Mouse (Mus musculus) CH12.LX (cell line): Measurements from ENCODE around the gene Slc37a3. TPM values are rescaled to one million over a fixed set of nuclear protein-coding genes. Genes with fewer than 3 reads are reported as not detected.

ENCODE experiments used
- DNase-seq: peaks from one replicate; pipeline ENCODE4 v3.0.0-alpha.2; 2013; ENCODE audit errors: extremely low read depth
- H3K27ac ChIP-seq: 2 replicates; pipeline ENCODE4 v1.5.1; 2012; ENCODE audit warnings: low read depth, mild to moderate bottlenecking, control low read depth, moderate library complexity; ENCODE audit not compliant: insufficient read depth
- H3K27me3 ChIP-seq: replicated peaks from 2 replicates; pipeline ENCODE3; 2012; ENCODE audit warnings: inconsistent platforms
- H3K36me3 ChIP-seq, 2 experiments: replicated peaks in 1 of 2; 2 replicates each; pipeline versions ENCODE3 to v1.6.1; 2012; ENCODE audit warnings: inconsistent platforms in 1 of 2, low read length in 1 of 2, mild to moderate bottlenecking in 1 of 2, mixed read lengths in 1 of 2, moderate library complexity in 1 of 2; ENCODE audit not compliant: control insufficient read depth in 1 of 2, insufficient read depth in 1 of 2
- H3K4me1 ChIP-seq, 2 experiments: 2 replicates each; pipeline ENCODE4 v1.6.1; 2012; ENCODE audit warnings: inconsistent platforms in 1 of 2, moderate library complexity in 1 of 2; ENCODE audit not compliant: insufficient read depth in 2 of 2, control insufficient read depth in 1 of 2
- H3K4me2 ChIP-seq: 2 replicates; pipeline ENCODE4 v1.6.1; 2012; ENCODE audit warnings: low read depth, mild to moderate bottlenecking, control low read depth; ENCODE audit not compliant: poor library complexity, insufficient read depth, severe bottlenecking
- H3K4me3 ChIP-seq, 3 experiments: fragments of 150-350 bp in 1 of 3; sonication (generic) in 1 of 3; replicated peaks in 1 of 3; 2 replicates each; pipeline versions ENCODE3 to v1.5.1; 2011 to 2012; ENCODE audit warnings: low read depth in 2 of 3, low read length in 2 of 3, mild to moderate bottlenecking in 2 of 3, moderate library complexity in 2 of 3, control low read depth in 1 of 3, improper control_type of control experiment in 1 of 3, inconsistent platforms in 1 of 3, mixed read lengths in 1 of 3; ENCODE audit not compliant: poor library complexity in 1 of 3
- H3K79me2 ChIP-seq: replicated peaks from 2 replicates; pipeline ENCODE4 v1.6.1; 2012; ENCODE audit warnings: mild to moderate bottlenecking, moderate library complexity; ENCODE audit not compliant: control insufficient read depth, poor library complexity, insufficient read depth, severe bottlenecking; ENCODE audit errors: extremely low read depth
- H3K9ac ChIP-seq: 2 replicates; pipeline ENCODE4 v1.6.1; 2012; ENCODE audit warnings: low read depth, mild to moderate bottlenecking, control low read depth, moderate library complexity; ENCODE audit not compliant: insufficient read depth
- H3K9me3 ChIP-seq: replicated peaks from 2 replicates; pipeline ENCODE3; 2012; ENCODE audit warnings: low read length, inconsistent platforms, mixed read lengths
- CTCF ChIP-seq, 2 experiments: IDR thresholded peaks in 1 of 2; conservative IDR thresholded peaks in 1 of 2; 2 replicates each; pipeline ENCODE4 v1.5.1; 2011 to 2012; ENCODE audit warnings: low read depth in 2 of 2, low read length in 2 of 2, improper control_type of control experiment in 1 of 2, inconsistent platforms in 1 of 2, mild to moderate bottlenecking in 1 of 2, moderate library complexity in 1 of 2
- E2F4 ChIP-seq: IDR thresholded peaks from 2 replicates; pipeline ENCODE4 v1.6.1; 2011; ENCODE audit warnings: low read depth, low read length, improper control_type of control experiment; ENCODE audit not compliant: insufficient replicate concordance
- ELF1 ChIP-seq: IDR thresholded peaks from 2 replicates; pipeline ENCODE4 v1.6.1; 2014; ENCODE audit warnings: low read depth, mild to moderate bottlenecking, inconsistent platforms, low read length, improper control_type of control experiment
- ETS1 ChIP-seq: conservative IDR thresholded peaks from 2 replicates; pipeline ENCODE4 v1.6.1; 2012; ENCODE audit warnings: low read depth, mild to moderate bottlenecking, inconsistent platforms, low read length, improper control_type of control experiment, moderate library complexity
- HCFC1 ChIP-seq: IDR thresholded peaks from 2 replicates; pipeline ENCODE4 v1.6.1; 2012; ENCODE audit warnings: low read depth, mild to moderate bottlenecking, inconsistent platforms, low read length, improper control_type of control experiment
- JUND ChIP-seq: conservative IDR thresholded peaks from 2 replicates; pipeline ENCODE4 v1.6.1; 2011; ENCODE audit warnings: low read depth, low read length, improper control_type of control experiment
- KAT2A ChIP-seq: IDR thresholded peaks from 2 replicates; pipeline ENCODE4 v1.6.1; 2012; ENCODE audit warnings: low read length, improper control_type of control experiment, inconsistent platforms; ENCODE audit not compliant: insufficient replicate concordance
- MAFK ChIP-seq: IDR thresholded peaks from 2 replicates; pipeline ENCODE4 v1.6.1; 2011; ENCODE audit warnings: low read length, improper control_type of control experiment; ENCODE audit not compliant: insufficient replicate concordance
- MAX ChIP-seq: IDR thresholded peaks from 2 replicates; pipeline ENCODE4 v1.6.1; 2011; ENCODE audit warnings: low read length, improper control_type of control experiment
- MAZ ChIP-seq: IDR thresholded peaks from 2 replicates; pipeline ENCODE4 v1.6.1; 2012; ENCODE audit warnings: low read depth, mild to moderate bottlenecking, inconsistent platforms, low read length, improper control_type of control experiment, moderate library complexity
- MXI1 ChIP-seq: IDR thresholded peaks from 2 replicates; pipeline ENCODE4 v1.6.1; 2011; ENCODE audit warnings: mild to moderate bottlenecking, low read depth, low read length, improper control_type of control experiment
- NELFE ChIP-seq: IDR thresholded peaks from 2 replicates; pipeline ENCODE4 v1.6.1; 2011; ENCODE audit warnings: low read depth, low read length, improper control_type of control experiment
- NRF1 ChIP-seq: IDR thresholded peaks from 2 replicates; pipeline ENCODE4 v1.6.1; 2014; ENCODE audit warnings: low read depth, mild to moderate bottlenecking, inconsistent platforms, low read length, improper control_type of control experiment, moderate library complexity
- PAX5 ChIP-seq: IDR thresholded peaks from 2 replicates; pipeline ENCODE4 v1.6.1; 2012; ENCODE audit warnings: low read length, inconsistent platforms, mixed read lengths
- POLR2A ChIP-seq: IDR thresholded peaks from 2 replicates; pipeline ENCODE4 v1.6.1; 2011; ENCODE audit warnings: low read depth, mild to moderate bottlenecking, improper control_type of control experiment, low read length
- POLR2AphosphoS2 ChIP-seq: IDR thresholded peaks from 2 replicates; pipeline ENCODE4 v1.6.1; 2011; ENCODE audit warnings: low read depth, low read length, improper control_type of control experiment
- RAD21 ChIP-seq: IDR thresholded peaks from 2 replicates; pipeline ENCODE4 v1.6.1; 2011; ENCODE audit warnings: low read depth, mild to moderate bottlenecking, low read length, improper control_type of control experiment, moderate library complexity
- SIN3A ChIP-seq: IDR thresholded peaks from 2 replicates; pipeline ENCODE4 v1.6.1; 2012; ENCODE audit warnings: low read length, improper control_type of control experiment, inconsistent platforms
- SMC3 ChIP-seq: IDR thresholded peaks from 2 replicates; pipeline ENCODE4 v1.6.1; 2011; ENCODE audit warnings: low read depth, low read length, improper control_type of control experiment
- TBP ChIP-seq: conservative IDR thresholded peaks from 2 replicates; pipeline ENCODE4 v1.6.1; 2011; ENCODE audit warnings: low read depth, low read length, improper control_type of control experiment
- TCF12 ChIP-seq: IDR thresholded peaks from 2 replicates; pipeline ENCODE4 v1.6.1; 2014; ENCODE audit warnings: low read depth, mild to moderate bottlenecking, inconsistent platforms, low read length, improper control_type of control experiment
- USF1 ChIP-seq: IDR thresholded peaks from 2 replicates; pipeline ENCODE4 v1.6.1; 2014; ENCODE audit warnings: low read depth, mild to moderate bottlenecking, inconsistent platforms, low read length, improper control_type of control experiment
- ZC3H11A ChIP-seq: IDR thresholded peaks from 2 replicates; pipeline ENCODE4 v1.6.1; 2012; ENCODE audit warnings: low read depth, mild to moderate bottlenecking, inconsistent platforms, low read length, improper control_type of control experiment
- ZKSCAN1 ChIP-seq: IDR thresholded peaks from 2 replicates; pipeline ENCODE4 v1.6.1; 2012; ENCODE audit warnings: low read depth, inconsistent platforms, low read length, improper control_type of control experiment, borderline replicate concordance
- dilution Hi-C: fragments of 300-500 bp; cut with MboI; formaldehyde crosslinking; loops from 2 replicates; pipeline ENCODE4 v1.14.3; 2020; ENCODE audit warnings: low sequenced_read_pairs; ENCODE audit not compliant: extremely low pct_unique_long_range_greater_than_20kb, extremely low pct_ligation_motif_present
- in situ Hi-C: fragments of 300-500 bp; cut with MboI; formaldehyde crosslinking; loops from 3 replicates; pipeline ENCODE4 v1.14.3; 2019; ENCODE audit warnings: low sequenced_read_pairs, low pct_ligation_motif_present, low pct_unique_long_range_greater_than_20kb, mixed read lengths
- polyA plus RNA-seq: library from polyadenylated mRNA; unstranded; fragments of >175 nt; gene quantifications from 2 replicates; pipeline ENCODE4 v1.2.1, GENCODE M21; 2012; ENCODE audit warnings: low read depth; ENCODE audit not compliant: insufficient read length
- total RNA-seq, 2 experiments: library from RNA; depleted of rRNA; stranded (reverse); fragments of 300-350 nt in 1 of 2; fragments of >200 nt in 1 of 2; gene quantifications; 2 replicates each; pipeline ENCODE4 v1.2.3; 2012 to 2014

Gene Slc37a3
- total and polyA plus RNA-seq, 3 experiments = 2.6 to 8.7 (median 8.0) TPM

GRCm38 (mm10) chr6:39381125-39381880, 3.8 kb upstream of the Slc37a3 start, which contains the start of gene Rab19:
Rab19 (plus strand) TSS chr6:39381175.
- Histone ChIP-seq H3K9me3 (no peaks in the 10 kb centered on the region), H3K4me1 (peaks cover 8 to 31% of the 10 kb centered on the region in 2 experiments), H3K27me3 (no peaks in the 10 kb centered on the region), H3K9ac (peak within 1 kb of the TSS; percentile 29), H3K4me2 (peak within 1 kb of the TSS; percentile 88), H3K4me3 (peak within 1 kb of the TSS in 2 of 3 experiments; percentile 48 to 63), H3K79me2 (no peaks in the 10 kb centered on the region), H3K36me3 (no peaks in the 10 kb centered on the region), H3K27ac (peak within 1 kb of the TSS; percentile 52)
- DNase-seq = no peak
- dilution Hi-C loops = no loop called here
- TF ChIP-seq MXI1 = 0 out of 2 replicates have a peak, but pooled peaks have one; percentile 21
- TF ChIP-seq SIN3A = peak; percentile 46
- TF ChIP-seq KAT2A = no peak
- peak; percentile 66 for TF ChIP-seq ELF1
- TF ChIP-seq NELFE = 0 out of 2 replicates have a peak, but pooled peaks have one; percentile 23
- in situ Hi-C loops = no loop called here

GRCm38 (mm10) chr6:39380276-39380675, 2.8 kb upstream of the Slc37a3 start:
- Histone ChIP-seq H3K36me3 (no peaks in the 10 kb centered on the region), H3K4me1 (peaks cover 11 to 35% of the 10 kb centered on the region in 2 experiments), H3K4me2 (no peak overlapping the region; the same call in 1 of the 2 replicates), H3K27ac (peak overlapping the region; percentile 52; the same call in 1 of the 2 replicates), H3K79me2 (peaks cover 3% of the 10 kb centered on the region; the same call in 1 of the 2 replicates), H3K27me3 (no peaks in the 10 kb centered on the region), H3K9me3 (no peaks in the 10 kb centered on the region), H3K9ac (no peak overlapping the region), H3K4me3 (no peak overlapping the region)
- TF ChIP-seq MAZ = no peak
- TF ChIP-seq E2F4 = no peak
- TF ChIP-seq SMC3 = no peak
- TF ChIP-seq ZKSCAN1 = no peak
- dilution Hi-C loops = no loop called here
- in situ Hi-C loops = no loop called here
- DNase-seq = no peak

- Histone ChIP-seq H3K4me2 (peak overlapping the region; percentile 88), H3K27ac (peak overlapping the region; percentile 37; the same call in 1 of the 2 replicates), H3K27me3 (no peaks in the 10 kb centered on the region), H3K4me1 (peaks cover 11 to 35% of the 10 kb centered on the region in 2 experiments), H3K4me3 (peak overlapping the region in 1 of 3 experiments; percentile 5), H3K9me3 (no peaks in the 10 kb centered on the region), H3K9ac (peak overlapping the region; percentile 13; the same call in 1 of the 2 replicates), H3K79me2 (peaks cover 3% of the 10 kb centered on the region; the same call in 1 of the 2 replicates), H3K36me3 (no peaks in the 10 kb centered on the region)
- in situ Hi-C loops (no loop called here), dilution Hi-C loops (no loop called here)
- DNase-seq = peak; percentile 67
- TF ChIP-seq MAFK (0 out of 2 replicates have a peak, but pooled peaks have one; percentile 49), NRF1 (no peak), PAX5 (no peak), POLR2A (peak; percentile 32; the same call in 1 of the 2 replicates), ELF1 (no peak), KAT2A (no peak), RAD21 (no peak), JUND (no peak), TCF12 (peak; percentile 32; the same call in 1 of the 2 replicates), TBP (no peak), MXI1 (peak; percentile 88), ZC3H11A (no peak), CTCF (conservative IDR thresholded peaks at IDR 0.05 in 1 of 2, IDR thresholded peaks at IDR 0.05 in 1 of 2; ENCODE audit: low read depth in 2 of 2, low read length in 2 of 2) (no peak), ETS1 (peak; percentile 64), POLR2AphosphoS2 (no peak), MAX (peak; percentile 76), USF1 (peak; percentile 35), HCFC1 (no peak)
Measured at GRCm38 (mm10) chr6:39379749-39380148, 2.3 kb upstream of the Slc37a3 start.
